Mouse (Mus musculus) liver, embryonic 15.5 days (tissue): ENCODE data around the gene Krt10. TPM values are rescaled to one million over a fixed set of nuclear protein-coding genes. Genes with fewer than 3 reads are reported as not detected.

ENCODE experiments used
- ATAC-seq: fragments of 200-750 bp; cut with Nextera tagmentation; 2 replicates; pipeline ENCODE4 v1.8.0; 2017; ENCODE audit warnings: moderate number of reproducible peaks, mild to moderate bottlenecking, moderate library complexity; ENCODE audit not compliant: insufficient read depth
- H3K27ac ChIP-seq: fragments of 300-500 bp; sonication (generic); replicated peaks from 2 replicates; pipeline ENCODE4 v1.5.1; 2015; ENCODE audit warnings: mild to moderate bottlenecking, inconsistent platforms
- H3K27me3 ChIP-seq: fragments of 300-500 bp; sonication (generic); 2 replicates; pipeline ENCODE4 v1.6.1; 2015; ENCODE audit warnings: mild to moderate bottlenecking, inconsistent platforms
- H3K36me3 ChIP-seq: fragments of 300-500 bp; sonication (generic); replicated peaks from 2 replicates; pipeline ENCODE4 v1.6.1; 2015; ENCODE audit warnings: moderate library complexity, mild to moderate bottlenecking, inconsistent platforms
- H3K4me1 ChIP-seq: fragments of 300-500 bp; sonication (generic); replicated peaks from 2 replicates; pipeline ENCODE4 v1.6.1; 2015; ENCODE audit warnings: inconsistent platforms
- H3K4me2 ChIP-seq: fragments of 300-500 bp; sonication (generic); 2 replicates; pipeline ENCODE4 v1.6.1; 2015; ENCODE audit warnings: moderate library complexity, mild to moderate bottlenecking, inconsistent platforms
- H3K4me3 ChIP-seq: fragments of 300-500 bp; sonication (generic); replicated peaks from 2 replicates; pipeline ENCODE4 v1.5.1; 2015; ENCODE audit warnings: mild to moderate bottlenecking, inconsistent platforms
- H3K9ac ChIP-seq: fragments of 300-500 bp; sonication (generic); 2 replicates; pipeline ENCODE4 v1.6.1; 2015; ENCODE audit warnings: moderate library complexity, mild to moderate bottlenecking, inconsistent platforms
- H3K9me3 ChIP-seq: fragments of 300-500 bp; sonication (generic); replicated peaks from 2 replicates; pipeline ENCODE4 v1.6.1; 2016; ENCODE audit warnings: inconsistent platforms
- WGBS: fragments of 180-500 bp; shearing (Covaris S2); methylation state at CpG from one replicate; pipeline ENCODE4 v1.1.7; 2015; ENCODE audit warnings: mixed read lengths; ENCODE audit not compliant: insufficient replicate concordance; 5-methylcytosine and 5-hydroxymethylcytosine counted together
- polyA plus RNA-seq: library from polyadenylated mRNA; unstranded; fragments of >200 nt; fragmentation: Nextera tagmentation; extraction: Ambion mirVana; gene quantifications from 2 replicates; pipeline ENCODE4 v1.2.1, GENCODE M21; 2015

Krt10 gene
- polyA plus RNA-seq, 1 experiment from 2014 or later, result 3.1 TPM

GRCm38 (mm10) chr11:99399956-99400549 lies 10.9 kb upstream of the Krt10 start:
- no peaks in the 10 kb centered on the region for H3K27me3 ChIP-seq
- ATAC-seq, result no peak
- H3K27ac ChIP-seq, result no peak overlapping the region
- no peak overlapping the region for H3K9ac ChIP-seq
- no peaks in the 10 kb centered on the region for H3K36me3 ChIP-seq
- no peaks in the 10 kb centered on the region for H3K4me1 ChIP-seq
- H3K4me2 ChIP-seq, result no peak overlapping the region
- H3K9me3 ChIP-seq, result no peaks in the 10 kb centered on the region
- WGBS, result 70% methylated on average over 13 of the region's 13 CpGs
- no peak overlapping the region for H3K4me3 ChIP-seq

GRCm38 (mm10) chr11:99398832-99399231 lies 9.7 kb upstream of the Krt10 start:
- Histone ChIP-seq H3K36me3 (no peaks in the 10 kb centered on the region), H3K4me2 (no peak overlapping the region), H3K4me1 (no peaks in the 10 kb centered on the region), H3K9ac (no peak overlapping the region), H3K27me3 (no peaks in the 10 kb centered on the region), H3K27ac (no peak overlapping the region), H3K9me3 (no peaks in the 10 kb centered on the region), H3K4me3 (no peak overlapping the region)
- no peak for ATAC-seq
- WGBS, result 30% methylated on average over 8 of the region's 8 CpGs

GRCm38 (mm10) chr11:99398084-99398483 lies 8.9 kb upstream of the Krt10 start:
- 46% methylated on average over 3 of the region's 3 CpGs for WGBS
- H3K4me1 ChIP-seq, result no peaks in the 10 kb centered on the region
- no peaks in the 10 kb centered on the region for H3K9me3 ChIP-seq

GRCm38 (mm10) chr11:99396661-99397060 lies 7.5 kb upstream of the Krt10 start:
- Histone ChIP-seq H3K36me3 (no peaks in the 10 kb centered on the region), H3K4me1 (no peaks in the 10 kb centered on the region), H3K4me2 (no peak overlapping the region), H3K27me3 (no peaks in the 10 kb centered on the region), H3K4me3 (no peak overlapping the region), H3K9ac (no peak overlapping the region), H3K9me3 (no peaks in the 10 kb centered on the region), H3K27ac (no peak overlapping the region)
- WGBS, result 69% methylated on average over 2 of the region's 2 CpGs
- ATAC-seq, result no peak

More at GRCm38 (mm10) chr11:99398084-99398483, 8.9 kb upstream of the Krt10 start:
- Histone ChIP-seq H3K4me2 (no peak overlapping the region), H3K27ac (no peak overlapping the region), H3K4me3 (no peak overlapping the region), H3K9ac (no peak overlapping the region), H3K27me3 (no peaks in the 10 kb centered on the region), H3K36me3 (no peaks in the 10 kb centered on the region)
- ATAC-seq, result no peak

GRCm38 (mm10) chr11:99396034-99396433 lies 6.9 kb upstream of the Krt10 start:
- Histone ChIP-seq H3K4me3 (no peak overlapping the region), H3K27ac (no peak overlapping the region), H3K9ac (no peak overlapping the region), H3K36me3 (no peaks in the 10 kb centered on the region), H3K4me1 (no peaks in the 10 kb centered on the region), H3K9me3 (no peaks in the 10 kb centered on the region), H3K4me2 (no peak overlapping the region), H3K27me3 (no peaks in the 10 kb centered on the region)
- WGBS, result 32% methylated on average over 3 of the region's 3 CpGs
- ATAC-seq, result no peak

- ATAC-seq, result no peak
- H3K27ac ChIP-seq, result no peak overlapping the region
- H3K4me1 ChIP-seq, result no peaks in the 10 kb centered on the region
- H3K4me3 ChIP-seq, result no peak overlapping the region
- H3K27me3 ChIP-seq, result no peaks in the 10 kb centered on the region
- H3K9me3 ChIP-seq, result no peaks in the 10 kb centered on the region
- no peaks in the 10 kb centered on the region for H3K36me3 ChIP-seq
- WGBS, result 65% methylated on average over 10 of the region's 10 CpGs
- no peak overlapping the region for H3K4me2 ChIP-seq
- H3K9ac ChIP-seq, result no peak overlapping the region
Observed at GRCm38 (mm10) chr11:99392492-99392891, 3.3 kb upstream of the Krt10 start.

GRCm38 (mm10) chr11:99391375-99391774 lies 2.2 kb upstream of the Krt10 start:
- no peak for ATAC-seq
- H3K4me1 ChIP-seq, result peaks cover 4% of the 10 kb centered on the region; the same call in 1 of the 2 replicates
- no peaks in the 10 kb centered on the region for H3K36me3 ChIP-seq
- no peak overlapping the region for H3K4me2 ChIP-seq
- H3K9ac ChIP-seq, result no peak overlapping the region
- H3K9me3 ChIP-seq, result no peaks in the 10 kb centered on the region
- H3K4me3 ChIP-seq, result no peak overlapping the region
- H3K27ac ChIP-seq, result no peak overlapping the region
- 64% methylated on average over 6 of the region's 6 CpGs for WGBS
- H3K27me3 ChIP-seq, result peaks cover 2% of the 10 kb centered on the region

- WGBS, result 56% methylated on average over 7 of the region's 7 CpGs
- Histone ChIP-seq H3K27ac (no peak overlapping the region), H3K4me3 (no peak overlapping the region), H3K27me3 (peaks cover 7% of the 10 kb centered on the region), H3K9ac (no peak overlapping the region), H3K4me1 (peaks cover 6% of the 10 kb centered on the region; the same call in 1 of the 2 replicates), H3K36me3 (no peaks in the 10 kb centered on the region), H3K4me2 (no peak overlapping the region), H3K9me3 (no peaks in the 10 kb centered on the region)
- ATAC-seq, result no peak
Observed at GRCm38 (mm10) chr11:99390866-99391265, 1.7 kb upstream of the Krt10 start.

GRCm38 (mm10) chr11:99388661-99389060 lies 503 bp downstream of the Krt10 start:
- H3K9ac ChIP-seq, result no peak overlapping the region
- ATAC-seq, result no peak
- peaks cover 14% of the 10 kb centered on the region for H3K27me3 ChIP-seq
- H3K4me3 ChIP-seq, result no peak overlapping the region
- H3K9me3 ChIP-seq, result no peaks in the 10 kb centered on the region
- peaks cover 6% of the 10 kb centered on the region; the same call in 1 of the 2 replicates for H3K4me1 ChIP-seq
- H3K36me3 ChIP-seq, result no peaks in the 10 kb centered on the region
- no peak overlapping the region for H3K4me2 ChIP-seq
- no peak overlapping the region for H3K27ac ChIP-seq
- 75% methylated on average over 18 of the region's 18 CpGs for WGBS

- peak; percentile 49 for ATAC-seq
- Histone ChIP-seq H3K36me3 (no peaks in the 10 kb centered on the region), H3K9me3 (no peaks in the 10 kb centered on the region), H3K4me3 (peak overlapping the region; percentile 60), H3K4me1 (peaks cover 6% of the 10 kb centered on the region; the same call in 1 of the 2 replicates), H3K4me2 (peak overlapping the region; percentile 73), H3K9ac (0 out of 2 replicates have a peak overlapping the region, but pooled peaks have one; percentile 20), H3K27me3 (peaks cover 14% of the 10 kb centered on the region), H3K27ac (peak overlapping the region; percentile 83)
- 3% methylated on average over 71 of the region's 71 CpGs for WGBS
Observed at GRCm38 (mm10) chr11:99385813-99386721, 3.1 kb downstream of the Krt10 start.

- H3K9me3 ChIP-seq, result no peaks in the 10 kb centered on the region
- peaks cover 6% of the 10 kb centered on the region for H3K27me3 ChIP-seq
- H3K4me3 ChIP-seq, result no peak overlapping the region
- no peak overlapping the region for H3K27ac ChIP-seq
- no peaks in the 10 kb centered on the region for H3K4me1 ChIP-seq
- 11% methylated on average over 5 of the region's 5 CpGs for WGBS
- no peak overlapping the region for H3K4me2 ChIP-seq
- H3K36me3 ChIP-seq, result no peaks in the 10 kb centered on the region
- H3K9ac ChIP-seq, result no peak overlapping the region
- ATAC-seq, result no peak
Observed at GRCm38 (mm10) chr11:99379568-99379967, 9.6 kb downstream of the Krt10 start.
